Mouse (Mus musculus) brain, embryonic 18.5 days (tissue): ENCODE results near the gene 0610030E20Rik.

Experiments used
- DNase-seq: peaks from one replicate; pipeline ENCODE4 v3.0.0-alpha.2; 2012; ENCODE audit warnings: low read depth, low spot score

0610030E20Rik gene

DNA sequence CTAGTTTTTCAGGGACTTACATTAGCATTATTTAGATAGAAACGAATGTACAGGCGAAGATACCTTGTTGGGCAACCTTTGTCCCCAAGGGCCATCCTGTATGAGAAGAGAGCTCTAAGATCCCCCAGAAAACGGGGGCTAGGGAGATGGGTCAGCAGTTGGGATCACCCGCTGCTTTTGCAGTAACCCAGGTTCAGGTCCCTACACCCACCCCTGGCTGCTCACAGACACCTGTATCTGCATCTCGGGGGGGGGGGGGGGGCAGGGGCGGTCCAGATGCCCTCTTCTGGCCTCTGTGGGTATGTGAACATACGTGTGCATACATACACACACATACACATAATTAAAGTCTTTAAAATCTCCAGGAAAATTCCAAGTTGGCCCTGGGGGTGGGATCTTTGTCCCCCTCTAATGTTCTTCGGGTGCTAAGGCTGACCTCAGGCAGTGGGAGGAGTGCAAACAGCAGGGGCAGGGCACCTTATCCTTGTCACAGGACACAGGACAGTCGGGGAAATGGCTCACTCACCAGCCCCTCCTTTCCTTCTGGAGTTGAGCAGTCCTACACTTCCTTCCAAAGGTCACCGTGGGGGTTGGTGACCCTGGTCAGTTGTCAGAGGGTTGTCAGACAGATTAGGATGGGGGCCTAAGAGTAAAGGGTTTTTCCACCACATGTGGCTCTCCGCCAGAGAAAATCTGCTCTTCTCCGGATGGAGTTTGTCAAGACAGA is 43.8 kb downstream of the 0610030E20Rik start:
- no peak for DNase-seq

DNA sequence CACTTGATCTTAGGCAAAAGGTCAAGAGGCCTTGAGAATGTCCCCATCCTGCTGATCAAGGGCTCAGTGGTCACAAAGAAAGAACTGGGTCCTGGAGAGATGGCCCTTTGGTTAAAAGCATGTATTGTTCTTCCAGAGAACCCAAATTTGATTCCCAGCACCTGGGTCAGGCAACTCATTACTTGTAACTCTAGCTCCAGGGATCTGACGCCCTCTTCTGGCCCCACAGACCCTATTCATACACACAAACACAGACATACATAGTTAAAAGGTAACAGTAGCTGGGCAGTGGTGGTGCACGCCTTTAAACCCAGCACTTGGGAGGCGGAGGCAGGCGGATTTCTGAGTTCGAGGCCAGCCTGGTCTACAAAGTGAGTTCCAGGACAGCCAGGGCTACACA is 45.2 kb downstream of the 0610030E20Rik start:
- DNase-seq = no peak

DNA sequence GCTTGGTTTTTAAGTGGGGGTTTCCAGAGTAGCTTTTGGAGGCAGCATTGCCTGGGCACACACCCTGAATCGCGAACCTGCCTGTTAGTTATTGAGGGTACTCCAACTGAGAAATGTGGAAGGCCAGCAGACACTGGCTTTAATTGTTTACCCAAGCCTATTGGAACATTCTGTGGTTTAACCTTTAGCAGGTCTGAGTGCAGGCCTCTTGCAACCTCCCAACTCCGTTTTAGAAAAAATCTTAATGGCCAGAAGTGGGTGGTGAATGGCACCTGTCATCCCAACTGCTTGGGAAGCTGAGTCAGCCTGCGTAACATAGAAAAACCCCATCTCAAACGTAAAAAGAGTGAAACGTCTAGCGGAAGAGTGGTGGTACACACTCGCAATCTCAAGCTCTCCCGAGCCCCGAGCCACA is 49.7 kb downstream of the 0610030E20Rik start:
- no peak for DNase-seq

DNA sequence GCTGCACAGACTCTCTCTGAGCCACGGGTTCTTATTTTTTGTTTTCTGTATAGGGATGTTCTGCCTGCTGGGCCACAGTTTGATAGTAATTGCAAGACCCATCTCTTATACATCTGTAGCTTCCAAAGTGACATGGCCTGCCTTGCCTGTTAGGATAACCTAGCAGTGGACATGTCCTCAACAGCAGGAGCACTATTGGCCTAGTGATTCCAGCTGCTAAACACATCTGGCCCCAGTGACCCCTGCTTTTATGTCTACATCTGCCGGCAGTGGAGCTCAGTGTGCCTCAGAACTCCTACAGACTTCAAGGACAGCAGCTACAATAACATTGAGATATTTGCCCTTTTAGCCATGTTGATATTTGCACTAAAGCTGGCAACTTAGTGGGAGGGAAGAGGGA is 52.9 kb downstream of the 0610030E20Rik start:
- no peak for DNase-seq

DNA sequence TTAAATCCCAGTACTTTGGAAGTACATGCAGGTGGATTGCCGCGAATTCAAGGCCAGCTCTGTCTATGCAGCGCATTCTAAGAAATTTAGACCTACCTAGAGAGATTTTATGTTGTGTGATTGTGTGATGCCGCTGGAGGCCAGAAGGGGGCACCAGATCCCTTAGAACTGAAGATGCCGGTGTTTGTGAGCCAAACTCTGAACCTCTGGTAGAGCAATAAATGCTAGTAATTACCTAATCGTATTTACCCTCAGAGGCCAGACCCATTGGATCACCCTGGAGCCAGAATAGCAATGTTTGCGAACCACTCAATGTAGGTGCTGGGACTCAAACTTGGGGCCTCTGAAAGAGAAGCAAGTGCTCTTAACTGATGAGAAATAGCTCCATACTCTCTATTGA is 54.8 kb downstream of the 0610030E20Rik start:
- no peak for DNase-seq
